7 mouse cellular contexts compared by ENCODE assay signal in the genomic region with DNA sequence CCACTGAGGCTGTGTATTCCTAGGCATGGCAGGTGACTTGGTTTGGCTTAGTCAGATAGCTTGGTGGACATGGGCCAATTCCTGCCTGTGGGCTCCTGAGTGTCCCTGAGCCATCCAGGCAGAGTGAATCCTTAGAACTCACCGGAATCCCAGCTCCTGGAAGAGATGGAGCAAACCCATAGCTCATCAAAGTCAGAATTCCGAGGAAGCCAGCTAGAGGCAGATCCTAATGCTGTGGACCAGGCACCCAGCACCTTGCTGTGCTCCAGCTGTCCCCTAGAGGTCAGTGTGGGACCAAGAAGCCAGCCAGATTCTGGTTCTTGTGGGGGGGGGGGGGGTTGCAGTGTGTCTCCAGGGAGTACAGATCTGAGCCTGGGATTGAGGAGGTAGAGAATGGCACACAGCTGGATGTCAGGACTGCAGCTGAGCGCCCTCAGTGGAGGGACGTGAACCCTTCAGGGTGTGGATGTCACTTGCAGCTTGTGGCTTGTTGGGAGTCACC. TPM values are rescaled to one million over a fixed set of nuclear protein-coding genes. Genes with fewer than 3 reads are reported as not detected.
A peak's percentile ranks its signal among the peaks of the same experiment; 100 is the strongest.
DNase-seq lines count a peak whose midpoint lies in the region; ATAC-seq and TF ChIP-seq lines count a peak whose summit lies in the region.

No protein-coding gene starts in this region.

- ATAC-seq in activated CD4-positive, CD25-positive, alpha-beta regulatory T cell, adult 4 months: peak; percentile 60

- no peak overlapping the region for H3K4me3 ChIP-seq in CH12.LX (replicated peaks in 1 of 3; ENCODE audit: low read depth in 2 of 3, low read length in 2 of 3, poor library complexity in 1 of 3)
- H3K4me3 ChIP-seq in cortical plate, adult 2 months (ENCODE audit: insufficient read depth, low read length): no peak overlapping the region

- peak; percentile 89 for TF ChIP-seq RAD21 in CH12.LX (IDR thresholded peaks at IDR 0.05; ENCODE audit: low read depth, low read length)

- H3K9ac ChIP-seq in CH12.LX (ENCODE audit: insufficient read depth, low read depth): no peak overlapping the region

- no peaks in the 10 kb centered on the region for H3K27me3 ChIP-seq in CH12.LX (replicated peaks)

- in situ Hi-C loops in CH12.LX (cut with MboI; ENCODE audit: low pct_ligation_motif_present, low pct_unique_long_range_greater_than_20kb, low sequenced_read_pairs): loop anchor here (5.0 to 10.0 kb wide), 3 partner anchors 38 to 170 kb away; no protein-coding TSS in a partner anchor

- no peak overlapping the region for H3K27ac ChIP-seq in CH12.LX (ENCODE audit: insufficient read depth, low read depth)
- H3K27ac ChIP-seq in cortical plate, adult 2 months (ENCODE audit: insufficient read depth, low read length): no peak overlapping the region

- no peak for TF ChIP-seq EP300 in CH12.LX (IDR thresholded peaks at IDR 0.05; ENCODE audit: low read length)

- peak; percentile 39 to 98 for TF ChIP-seq CTCF in CH12.LX (conservative IDR thresholded peaks at IDR 0.05 in 1 of 2, IDR thresholded peaks at IDR 0.05 in 1 of 2; ENCODE audit: low read depth in 2 of 2, low read length in 2 of 2)
- peak; percentile 81 for TF ChIP-seq CTCF in cortical plate, adult 2 months (IDR thresholded peaks at IDR 0.05; ENCODE audit: extremely low read depth, insufficient read depth, low read length)

- no peak for TF ChIP-seq POLR2A in CH12.LX (IDR thresholded peaks at IDR 0.05; ENCODE audit: low read depth, low read length)
- no peak for TF ChIP-seq POLR2A in cortical plate, adult 2 months (IDR thresholded peaks at IDR 0.05; ENCODE audit: extremely low read depth, insufficient read depth, low read length)

- H3K79me2 ChIP-seq in CH12.LX (replicated peaks; ENCODE audit: control insufficient read depth, extremely low read depth, insufficient read depth, poor library complexity, severe bottlenecking): peaks cover 4% of the 10 kb centered on the region

- dilution Hi-C loops in CH12.LX (cut with MboI; ENCODE audit: extremely low pct_ligation_motif_present, extremely low pct_unique_long_range_greater_than_20kb, low sequenced_read_pairs): loop anchor here (10.0 kb wide), 1 partner anchor 50 kb away; no protein-coding TSS in a partner anchor

- peaks cover 0 to 19% of the 10 kb centered on the region in 2 experiments for H3K36me3 ChIP-seq in CH12.LX (replicated peaks in 1 of 2; ENCODE audit: control insufficient read depth in 1 of 2, insufficient read depth in 1 of 2, low read length in 1 of 2)

- H3K9me3 ChIP-seq in CH12.LX (replicated peaks; ENCODE audit: low read length): no peaks in the 10 kb centered on the region

- no peak overlapping the region for H3K4me2 ChIP-seq in CH12.LX (ENCODE audit: insufficient read depth, low read depth, poor library complexity, severe bottlenecking)

- peaks cover 19 to 63% of the 10 kb centered on the region in 2 experiments for H3K4me1 ChIP-seq in CH12.LX (ENCODE audit: control insufficient read depth in 1 of 2, insufficient read depth in 2 of 2)
- 0 out of 2 replicates have a peak, but pooled peaks cover 1% of the 10 kb centered on the region for H3K4me1 ChIP-seq in cortical plate, adult 2 months (ENCODE audit: control insufficient read depth, insufficient read depth, low read length)

- peak; percentile 82 for DNase-seq in CH12.LX (ENCODE audit: extremely low read depth)
- DNase-seq in gastrocnemius, postnatal 4 days (ENCODE audit: low spot score in 2 of 2): peak; percentile 48 to 61
- peak; percentile 82 to 83 for DNase-seq in kidney, postnatal 4 days
- DNase-seq in lung, postnatal 14 days: peak; percentile 76
- peak; percentile 60 for DNase-seq in right cerebral cortex, postnatal 25 days

TF ChIP-seq in CH12.LX, 34 proteins besides CTCF, POLR2A, EP300 and RAD21:
- TF ChIP-seq MEF2A (IDR thresholded peaks at IDR 0.05; ENCODE audit: borderline replicate concordance, low read depth, low read length) (0 out of 2 replicates have a peak, but pooled peaks have one; percentile 15), ZNF384 (IDR thresholded peaks at IDR 0.05; ENCODE audit: low read depth, low read length) (no peak), USF1 (IDR thresholded peaks at IDR 0.05; ENCODE audit: low read depth, low read length) (no peak), NELFE (IDR thresholded peaks at IDR 0.05; ENCODE audit: low read depth, low read length) (no peak), MAX (IDR thresholded peaks at IDR 0.05; ENCODE audit: low read length) (no peak), ZKSCAN1 (IDR thresholded peaks at IDR 0.05; ENCODE audit: borderline replicate concordance, low read depth, low read length) (no peak), SIN3A (IDR thresholded peaks at IDR 0.05; ENCODE audit: low read length) (no peak), KAT2A (IDR thresholded peaks at IDR 0.05; ENCODE audit: insufficient replicate concordance, low read length) (0 out of 2 replicates have a peak, but pooled peaks have one; percentile 47), E2F4 (IDR thresholded peaks at IDR 0.05; ENCODE audit: insufficient replicate concordance, low read depth, low read length) (no peak), PAX5 (IDR thresholded peaks at IDR 0.05; ENCODE audit: low read length) (no peak), ELF1 (IDR thresholded peaks at IDR 0.05; ENCODE audit: low read depth, low read length) (no peak), CHD2 (IDR thresholded peaks at IDR 0.05; ENCODE audit: low read length) (no peak), NRF1 (IDR thresholded peaks at IDR 0.05; ENCODE audit: low read depth, low read length) (no peak), MYC (IDR thresholded peaks at IDR 0.05; ENCODE audit: low read depth, low read length) (no peak), MAFK (IDR thresholded peaks at IDR 0.05; ENCODE audit: insufficient replicate concordance, low read length) (no peak), IRF4 (IDR thresholded peaks at IDR 0.05; ENCODE audit: low read depth, low read length) (peak; percentile 64), CHD1 (IDR thresholded peaks at IDR 0.05; ENCODE audit: low read depth, low read length) (no peak), ETS1 (conservative IDR thresholded peaks at IDR 0.05; ENCODE audit: low read depth, low read length) (no peak; the same call in 1 of the 2 replicates), JUN (IDR thresholded peaks at IDR 0.05; ENCODE audit: insufficient read depth, low read depth, low read length) (no peak), SMC3 (IDR thresholded peaks at IDR 0.05; ENCODE audit: low read depth, low read length) (peak; percentile 96), TCF12 (IDR thresholded peaks at IDR 0.05; ENCODE audit: low read depth, low read length) (peak; percentile 53; the same call in 1 of the 2 replicates), MAZ (IDR thresholded peaks at IDR 0.05; ENCODE audit: low read depth, low read length) (peak; percentile 96), GABPA (IDR thresholded peaks at IDR 0.05; ENCODE audit: insufficient replicate concordance, low read depth, low read length) (no peak), JUND (conservative IDR thresholded peaks at IDR 0.05; ENCODE audit: low read depth, low read length) (no peak), RCOR1 (conservative IDR thresholded peaks at IDR 0.05; ENCODE audit: low read depth, low read length) (no peak), POLR2AphosphoS2 (IDR thresholded peaks at IDR 0.05; ENCODE audit: low read depth, low read length) (no peak), ZMIZ1 (IDR thresholded peaks at IDR 0.05; ENCODE audit: low read depth, low read length) (no peak), USF2 (conservative IDR thresholded peaks at IDR 0.05; ENCODE audit: low read depth, low read length) (no peak), ZC3H11A (IDR thresholded peaks at IDR 0.05; ENCODE audit: low read depth, low read length) (peak; percentile 77), MXI1 (IDR thresholded peaks at IDR 0.05; ENCODE audit: low read depth, low read length) (0 out of 2 replicates have a peak, but pooled peaks have one; percentile 24), BHLHE40 (IDR thresholded peaks at IDR 0.05; ENCODE audit: low read depth, low read length) (no peak; the same call in 1 of the 2 replicates), UBTF (IDR thresholded peaks at IDR 0.05; ENCODE audit: low read depth, low read length) (no peak), HCFC1 (IDR thresholded peaks at IDR 0.05; ENCODE audit: low read depth, low read length) (no peak), TBP (conservative IDR thresholded peaks at IDR 0.05; ENCODE audit: low read depth, low read length) (no peak)

RNA-seq across cellular contexts. Expression of gene Rab11fip4, which starts 33.8 kb away (rescaled TPM):
- total RNA-seq in CH12.LX (2012; rRNA removed) (41.6 and 49.7 TPM in 2 replicates), CH12.LX (2014; rRNA removed) (11.3 and 13.2 TPM in 2 replicates)
- polyA plus RNA-seq in CH12.LX (2012; ENCODE audit: insufficient read length, low read depth): 26.6 and 27.2 TPM in 2 replicates
- polyA plus RNA-seq in activated CD4-positive, CD25-positive, alpha-beta regulatory T cell, adult 4 months (2017; shearing (Covaris generic)): 10 to 100 TPM; 11.0 to 11.5 TPM
- polyA plus RNA-seq in cortical plate, adult 2 months (2012; rRNA removed): 135 and 141 TPM in 2 replicates
- total RNA-seq in gastrocnemius, postnatal 4 days (2021): under 1 TPM; 0.83 to 0.86 TPM
